Mouse (Mus musculus) forebrain, embryonic 11.5 days (tissue): ENCODE measurements around the gene Serpinh1. TPM values are rescaled to one million over a fixed set of nuclear protein-coding genes. Genes with fewer than 3 reads are reported as not detected.
"Not testable (repeated sequence)": the region's sequence is repeated elsewhere in the genome, so short reads cannot be mapped to it uniquely, and the experiment has no call there.

Source experiments
- ATAC-seq: fragments of 200-750 bp; cut with Nextera tagmentation; replicated peaks from 2 replicates; pipeline ENCODE4 v1.8.0; 2017; ENCODE audit warnings: moderate TSS enrichment; ENCODE audit not compliant: low FRiP score
- DNase-seq: peaks from one replicate; pipeline ENCODE4 v3.0.0-alpha.2; 2017; ENCODE audit warnings: low spot score
- H3K27ac ChIP-seq: fragments of 300-500 bp; sonication (generic); 2 replicates; pipeline ENCODE4 v1.5.1; 2014; ENCODE audit warnings: low read depth, low read length
- H3K27me3 ChIP-seq: fragments of 300-500 bp; sonication (generic); 2 replicates; pipeline ENCODE4 v1.6.1; 2014; ENCODE audit warnings: mild to moderate bottlenecking, low read length, mixed read lengths; ENCODE audit not compliant: control insufficient read depth, insufficient read depth
- H3K36me3 ChIP-seq: fragments of 300-500 bp; sonication (generic); 2 replicates; pipeline ENCODE4 v1.6.1; 2014; ENCODE audit warnings: mild to moderate bottlenecking, low read length, moderate library complexity, mixed read lengths; ENCODE audit not compliant: control insufficient read depth, insufficient read depth
- H3K4me1 ChIP-seq: fragments of 300-500 bp; sonication (generic); replicated peaks from 2 replicates; pipeline ENCODE4 v1.6.1; 2014; ENCODE audit warnings: low read length, mixed read lengths; ENCODE audit not compliant: control insufficient read depth, insufficient read depth
- H3K4me2 ChIP-seq: fragments of 300-500 bp; sonication (generic); 2 replicates; pipeline ENCODE4 v1.6.1; 2014; ENCODE audit warnings: low read depth, mild to moderate bottlenecking, low read length, moderate library complexity, mixed read lengths; ENCODE audit not compliant: severe bottlenecking
- H3K4me3 ChIP-seq: fragments of 300-500 bp; sonication (generic); 2 replicates; pipeline ENCODE4 v1.5.1; 2014; ENCODE audit warnings: low read depth, low read length
- H3K9ac ChIP-seq: fragments of 300-500 bp; sonication (generic); 2 replicates; pipeline ENCODE4 v1.6.1; 2014; ENCODE audit warnings: low read length
- H3K9me3 ChIP-seq: fragments of 300-500 bp; sonication (generic); 2 replicates; pipeline ENCODE4 v1.6.1; 2016; ENCODE audit warnings: low read length, mixed read lengths; ENCODE audit not compliant: control insufficient read depth
- WGBS: fragments of 180-500 bp; shearing (Covaris S2); extraction: QIAGEN DNeasy Blood & Tissue Kit; methylation state at CpG from one replicate; pipeline ENCODE4 v1.1.7; 2014; 5-methylcytosine and 5-hydroxymethylcytosine counted together
- polyA plus RNA-seq: library from polyadenylated mRNA; unstranded; fragments of >200 nt; fragmentation: Nextera tagmentation; extraction: Ambion mirVana; gene quantifications from 2 replicates; pipeline ENCODE4 v1.2.1, GENCODE M21; 2014

Gene Serpinh1
- polyA plus RNA-seq, 1 experiment from 2014 or later: 239 TPM

- peak overlapping the region; percentile 94 for H3K27ac ChIP-seq
- under 1% methylated on average over 24 of the region's 24 CpGs for WGBS
- peaks cover 13% of the 10 kb centered on the region for H3K4me1 ChIP-seq
- H3K9ac ChIP-seq: peak overlapping the region; percentile 90
- H3K4me2 ChIP-seq: peak overlapping the region; percentile 97
- H3K9me3 ChIP-seq: no peaks in the 10 kb centered on the region
- no peaks in the 10 kb centered on the region for H3K36me3 ChIP-seq
- DNase-seq (peak; percentile 85), ATAC-seq (peak; percentile 39)
- H3K4me3 ChIP-seq: peak overlapping the region; percentile 47
- H3K27me3 ChIP-seq: no peaks in the 10 kb centered on the region
Measured at GRCm38 (mm10) chr7:99380491-99381213, 27.6 kb upstream of the Serpinh1 start.

- Histone ChIP-seq H3K36me3 (no peaks in the 10 kb centered on the region), H3K4me1 (peaks cover 12% of the 10 kb centered on the region), H3K27me3 (no peaks in the 10 kb centered on the region), H3K4me3 (no peak overlapping the region), H3K27ac (no peak overlapping the region), H3K9me3 (no peaks in the 10 kb centered on the region), H3K9ac (no peak overlapping the region), H3K4me2 (no peak overlapping the region)
- WGBS: 72% methylated on average over 8 of the region's 8 CpGs
- DNase-seq: no peak
- no peak for ATAC-seq
Measured at GRCm38 (mm10) chr7:99378870-99379269, 25.8 kb upstream of the Serpinh1 start.

- Histone ChIP-seq H3K27me3 (no peaks in the 10 kb centered on the region), H3K4me3 (no peak overlapping the region), H3K4me1 (peaks cover 2% of the 10 kb centered on the region; the same call in 1 of the 2 replicates), H3K36me3 (no peaks in the 10 kb centered on the region), H3K4me2 (no peak overlapping the region), H3K9me3 (no peaks in the 10 kb centered on the region), H3K9ac (no peak overlapping the region), H3K27ac (no peak overlapping the region)
- 6% methylated on average over 4 of the region's 4 CpGs for WGBS
- peak; percentile 80 for DNase-seq
- ATAC-seq: no peak
Measured at GRCm38 (mm10) chr7:99375455-99375854, 22.4 kb upstream of the Serpinh1 start.

GRCm38 (mm10) chr7:99374325-99374724 is 21.3 kb upstream of the Serpinh1 start:
- not testable (repeated sequence) for ATAC-seq, DNase-seq, H3K9ac ChIP-seq, H3K4me1 ChIP-seq, H3K27ac ChIP-seq, H3K4me2 ChIP-seq, H3K36me3 ChIP-seq, H3K9me3 ChIP-seq, H3K27me3 ChIP-seq, H3K4me3 ChIP-seq
- 59% methylated on average over 3 of the region's 3 CpGs for WGBS

GRCm38 (mm10) chr7:99366716-99367115 is 13.7 kb upstream of the Serpinh1 start:
- H3K36me3 ChIP-seq: no peaks in the 10 kb centered on the region
- DNase-seq (no peak), ATAC-seq (no peak)
- H3K4me3 ChIP-seq: no peak overlapping the region
- H3K9ac ChIP-seq: no peak overlapping the region
- no peak overlapping the region for H3K27ac ChIP-seq
- no peak overlapping the region for H3K4me2 ChIP-seq
- WGBS: 77% methylated on average over 6 of the region's 6 CpGs
- H3K27me3 ChIP-seq: no peaks in the 10 kb centered on the region
- H3K9me3 ChIP-seq: no peaks in the 10 kb centered on the region
- H3K4me1 ChIP-seq: peaks cover 2% of the 10 kb centered on the region; the same call in 1 of the 2 replicates

GRCm38 (mm10) chr7:99365069-99365468 is 12.0 kb upstream of the Serpinh1 start:
- Histone ChIP-seq H3K4me2 (no peak overlapping the region), H3K4me1 (peaks cover 11% of the 10 kb centered on the region; the same call in 1 of the 2 replicates), H3K27me3 (no peaks in the 10 kb centered on the region), H3K9ac (no peak overlapping the region), H3K36me3 (no peaks in the 10 kb centered on the region), H3K27ac (no peak overlapping the region), H3K4me3 (no peak overlapping the region), H3K9me3 (no peaks in the 10 kb centered on the region)
- peak; percentile 82 for DNase-seq
- ATAC-seq: peak; percentile 49
- WGBS: 0% methylated on average over 5 of the region's 5 CpGs

GRCm38 (mm10) chr7:99362137-99362536 is 9.1 kb upstream of the Serpinh1 start:
- WGBS: 96% methylated on average over 2 of the region's 2 CpGs
- no peaks in the 10 kb centered on the region for H3K27me3 ChIP-seq
- H3K9me3 ChIP-seq: no peaks in the 10 kb centered on the region
- H3K9ac ChIP-seq: no peak overlapping the region
- H3K4me3 ChIP-seq: no peak overlapping the region
- no peak for ATAC-seq
- no peak overlapping the region for H3K4me2 ChIP-seq
- peaks cover 20% of the 10 kb centered on the region for H3K4me1 ChIP-seq
- no peaks in the 10 kb centered on the region for H3K36me3 ChIP-seq
- no peak for DNase-seq
- H3K27ac ChIP-seq: no peak overlapping the region

GRCm38 (mm10) chr7:99360803-99361414 is 7.9 kb upstream of the Serpinh1 start:
- Histone ChIP-seq H3K4me3 (no peak overlapping the region), H3K36me3 (no peaks in the 10 kb centered on the region), H3K27me3 (no peaks in the 10 kb centered on the region), H3K4me2 (no peak overlapping the region), H3K9me3 (no peaks in the 10 kb centered on the region), H3K27ac (peak overlapping the region; percentile 94), H3K4me1 (peaks cover 32% of the 10 kb centered on the region), H3K9ac (peak overlapping the region; percentile 46)
- ATAC-seq (no peak), DNase-seq (no peak)
- 18% methylated on average over 8 of the region's 8 CpGs for WGBS
